Mouse (Mus musculus): ENCODE measurements at regions not wholly inside any gene's neighbourhood (a gene's known extent, or its start where the extent isn't known, plus 50 kb on each side); places are given as distances from the start of the nearest gene placed in this dataset.

GRCm38 (mm10) chr9:9289570-9289969 lies 50.7 kb upstream of the Arhgap42 start:
- Histone ChIP-seq H3K9me3 (ENCODE audit: low read length) (no peaks in the 10 kb centered on the region), H3K4me2 (ENCODE audit: low read depth) (no peak overlapping the region), H3K36me3 (ENCODE audit: insufficient read depth) (no peaks in the 10 kb centered on the region), H3K4me1 (ENCODE audit: insufficient read depth) (no peaks in the 10 kb centered on the region), H3K9ac (no peak overlapping the region), H3K27ac (ENCODE audit: low read depth, low read length) (no peak overlapping the region), H3K27me3 (ENCODE audit: insufficient read depth, low read length) (no peaks in the 10 kb centered on the region), H3K4me3 (ENCODE audit: low read depth, low read length) (no peak overlapping the region)
- TF ChIP-seq CTCF (IDR thresholded peaks at IDR 0.05; ENCODE audit: low read depth): no peak
- DNase-seq (no peak), ATAC-seq (no peak)
- WGBS: 66% methylated on average over 6 of the region's 6 CpGs
